Mouse (Mus musculus) B cell, adult 62 days (primary cell): Measurements from ENCODE around the gene Gm20931. TPM values are rescaled to one million over a fixed set of nuclear protein-coding genes. Genes with fewer than 3 reads are reported as not detected.

Source experiments
- total RNA-seq: library from RNA; stranded (reverse); gene quantifications from 4 replicates; pipeline ENCODE4 v1.2.4, GENCODE M21; 2023

The Gm20931 gene
- total RNA-seq = not detected in 4 replicates

DNA sequence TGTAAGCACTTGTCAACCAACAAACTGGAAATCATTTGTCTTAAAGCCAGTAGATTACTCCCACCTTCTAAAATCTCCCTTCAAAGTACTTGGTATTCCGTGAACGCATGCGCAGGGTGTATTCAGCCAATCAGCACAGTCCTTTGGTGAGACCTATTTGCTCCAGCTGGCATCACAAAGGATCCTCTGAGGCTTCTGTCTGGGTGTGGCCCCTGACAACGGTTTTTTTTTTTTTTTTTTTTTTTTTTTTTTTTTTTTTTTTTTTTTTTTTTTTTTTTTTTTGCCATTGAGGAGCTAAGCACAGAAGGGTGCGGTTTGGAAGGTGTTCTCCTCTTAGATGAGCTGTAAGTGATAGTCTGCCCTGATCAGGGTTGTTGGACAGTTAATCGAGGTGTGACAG is at the start of gene Gm20931:
Gene Gm20931 (plus strand): TSS at position 301 of the 400 bp plus-strand sequence.

